Mouse (Mus musculus) heart, postnatal 0 days (tissue): ENCODE measurements around the gene Tle1. TPM values are rescaled to one million over a fixed set of nuclear protein-coding genes. Genes with fewer than 3 reads are reported as not detected.

Experiments used
- ATAC-seq: fragments of 200-750 bp; cut with Nextera tagmentation; 2 replicates; pipeline ENCODE4 v1.8.0; 2017; ENCODE audit warnings: low read depth, moderate number of reproducible peaks, moderate library complexity; ENCODE audit not compliant: insufficient read depth
- DNase-seq: peaks from one replicate; pipeline ENCODE4 v3.0.0-alpha.2; 2016; ENCODE audit warnings: low spot score
- H3K27ac ChIP-seq: fragments of 300-500 bp; sonication (generic); 2 replicates; pipeline ENCODE4 v1.5.1; 2014; ENCODE audit warnings: low read depth, mild to moderate bottlenecking
- H3K27me3 ChIP-seq: fragments of 300-500 bp; sonication (generic); 2 replicates; pipeline ENCODE4 v1.6.1; 2014; ENCODE audit warnings: low read length, mixed read lengths; ENCODE audit not compliant: control insufficient read depth, insufficient read depth
- H3K36me3 ChIP-seq: fragments of 300-500 bp; sonication (generic); replicated peaks from 2 replicates; pipeline ENCODE4 v1.6.1; 2014; ENCODE audit warnings: low read length, mixed read lengths; ENCODE audit not compliant: control insufficient read depth, insufficient read depth
- H3K4me1 ChIP-seq: fragments of 300-500 bp; sonication (generic); 2 replicates; pipeline ENCODE4 v1.6.1; 2014; ENCODE audit warnings: antibody characterized with exemption; ENCODE audit not compliant: control insufficient read depth, insufficient read depth
- H3K4me2 ChIP-seq: fragments of 300-500 bp; sonication (generic); 2 replicates; pipeline ENCODE4 v1.6.1; 2014; ENCODE audit warnings: low read depth, mild to moderate bottlenecking, low read length, moderate library complexity
- H3K4me3 ChIP-seq: fragments of 300-500 bp; sonication (generic); 2 replicates; pipeline ENCODE4 v1.5.1; 2014; ENCODE audit warnings: low read depth, low read length
- H3K9ac ChIP-seq: fragments of 300-500 bp; sonication (generic); replicated peaks from 2 replicates; pipeline ENCODE4 v1.6.1; 2014; ENCODE audit warnings: low read depth, low read length, mixed read lengths
- H3K9me3 ChIP-seq: fragments of 300-500 bp; sonication (generic); replicated peaks from 2 replicates; pipeline ENCODE4 v1.6.1; 2016; ENCODE audit warnings: low read length; ENCODE audit not compliant: control insufficient read depth
- CTCF ChIP-seq: IDR thresholded peaks from 2 replicates; pipeline ENCODE4 v1.5.1; 2016; ENCODE audit warnings: antibody characterized with exemption, control low read depth, low read depth
- EP300 ChIP-seq: IDR thresholded peaks from 2 replicates; pipeline ENCODE4 v1.6.1; 2016; ENCODE audit warnings: antibody characterized with exemption, low read depth
- WGBS: fragments of 180-500 bp; shearing (Covaris S2); extraction: QIAGEN DNeasy Blood & Tissue Kit; methylation state at CpG from one replicate; pipeline ENCODE4 v1.1.7; 2014; 5-methylcytosine and 5-hydroxymethylcytosine counted together
- polyA plus RNA-seq: library from polyadenylated mRNA; unstranded; fragments of >200 nt; fragmentation: Nextera tagmentation; extraction: Ambion mirVana; gene quantifications from 2 replicates; pipeline ENCODE4 v1.2.1, GENCODE M21; 2015
- total RNA-seq: library from RNA; depleted of rRNA; stranded (reverse); fragments of >200 nt; gene quantifications from 2 replicates; pipeline ENCODE4 v1.2.3, GENCODE M21; 2014; ENCODE audit warnings: low replicate concordance

Tle1 gene
- total and polyA plus RNA-seq, 2 experiments from 2014 or later, result 3.0 to 54.5 TPM

DNA sequence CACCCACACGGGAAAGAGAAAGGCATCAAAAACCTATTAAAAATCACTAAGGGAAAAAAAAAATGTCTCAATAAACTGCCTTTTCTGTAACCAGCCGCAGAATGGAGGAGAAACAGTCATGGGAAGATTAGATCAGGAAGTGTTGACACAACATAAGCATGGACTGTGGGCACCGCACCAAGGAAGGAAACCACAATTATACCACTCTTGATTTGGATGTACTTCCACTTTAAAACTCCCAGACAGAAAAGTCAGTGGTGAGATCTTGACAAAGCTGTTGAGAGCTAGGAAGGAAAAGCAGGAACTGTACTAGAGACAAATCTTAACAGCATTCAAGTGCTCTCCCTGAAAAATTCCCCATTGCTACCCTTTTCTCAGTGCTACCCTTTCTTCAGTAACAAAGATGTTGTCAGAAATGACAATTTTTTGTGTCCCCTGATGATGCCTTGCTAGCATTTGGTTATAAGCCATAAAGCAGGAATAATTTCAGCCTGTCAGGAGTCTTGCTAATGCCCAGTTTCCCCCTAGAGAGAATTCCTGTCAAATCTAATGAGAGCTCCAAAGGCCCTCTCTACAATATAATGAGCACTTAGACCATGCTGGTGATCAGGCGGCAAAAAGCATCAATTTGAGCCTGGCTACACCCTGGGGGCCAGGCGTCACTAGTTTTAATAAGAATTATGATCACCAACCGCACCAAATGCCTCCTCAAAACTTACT, 5.4 kb downstream of the Tle1 start:
- Histone ChIP-seq H3K4me2 (no peak overlapping the region), H3K27me3 (peaks cover 82% of the 10 kb centered on the region), H3K9ac (no peak overlapping the region), H3K36me3 (no peaks in the 10 kb centered on the region; the same call in 1 of the 2 replicates), H3K9me3 (no peaks in the 10 kb centered on the region), H3K4me3 (no peak overlapping the region), H3K4me1 (peaks cover 13% of the 10 kb centered on the region; the same call in 1 of the 2 replicates), H3K27ac (no peak overlapping the region)
- no peak for ATAC-seq
- TF ChIP-seq EP300, result no peak
- TF ChIP-seq CTCF, result no peak
- 46% methylated on average over 6 of the region's 6 CpGs for WGBS
- no peak for DNase-seq

DNA sequence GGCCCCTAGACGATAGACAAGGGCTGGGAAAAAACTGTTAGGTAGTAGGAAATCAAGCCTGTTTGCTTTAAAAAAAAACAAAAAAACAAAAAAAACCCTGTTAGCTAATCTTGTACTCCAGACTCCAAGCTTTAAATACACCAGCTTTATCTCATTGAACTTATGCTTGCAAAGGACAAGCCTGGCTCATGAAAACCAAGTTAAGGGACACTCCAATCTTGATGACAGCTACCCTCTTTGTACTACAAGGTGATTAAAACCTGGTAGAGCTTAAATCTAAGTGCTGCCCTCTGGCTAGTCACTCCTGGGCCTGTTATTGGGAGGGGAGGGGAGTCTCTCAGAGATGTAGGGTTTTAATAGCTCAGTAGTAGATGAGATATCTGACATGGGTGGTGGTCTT, 7.4 kb downstream of the Tle1 start:
- Histone ChIP-seq H3K36me3 (no peaks in the 10 kb centered on the region; the same call in 1 of the 2 replicates), H3K27me3 (peaks cover 85% of the 10 kb centered on the region), H3K9me3 (no peaks in the 10 kb centered on the region), H3K4me2 (no peak overlapping the region), H3K9ac (no peak overlapping the region), H3K4me3 (no peak overlapping the region), H3K27ac (no peak overlapping the region), H3K4me1 (peaks cover 6% of the 10 kb centered on the region; the same call in 1 of the 2 replicates)
- peak; percentile 45 for DNase-seq
- TF ChIP-seq EP300 (no peak), CTCF (no peak)
- ATAC-seq, result peak; percentile 69
- 33% methylated on average over 1 of the region's 1 CpGs for WGBS

DNA sequence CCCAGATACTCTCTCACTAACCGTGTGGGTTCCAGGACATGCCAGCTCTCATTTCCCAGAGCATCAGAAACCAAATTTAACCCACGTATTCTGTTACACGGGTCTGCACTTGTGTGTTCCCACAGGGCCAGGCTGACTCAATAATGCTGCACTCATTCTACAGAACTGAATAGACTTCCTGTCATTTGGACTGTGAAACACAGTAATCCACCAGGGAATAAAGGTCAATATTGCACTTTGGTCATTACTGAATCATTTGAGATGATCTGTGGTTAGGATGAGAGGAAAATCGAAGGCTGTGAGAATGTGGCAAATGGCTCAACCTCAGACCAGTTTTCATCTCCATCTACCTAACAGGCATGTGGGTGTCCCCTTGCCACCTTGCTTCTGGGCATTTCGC, 16.2 kb downstream of the Tle1 start:
- H3K9ac ChIP-seq, result no peak overlapping the region
- no peak overlapping the region for H3K4me2 ChIP-seq
- WGBS, result 68% methylated on average over 5 of the region's 5 CpGs
- H3K9me3 ChIP-seq, result no peaks in the 10 kb centered on the region
- no peaks in the 10 kb centered on the region for H3K36me3 ChIP-seq
- H3K4me1 ChIP-seq, result no peaks in the 10 kb centered on the region
- DNase-seq (no peak), ATAC-seq (no peak)
- TF ChIP-seq EP300 (no peak), CTCF (no peak)
- no peak overlapping the region for H3K4me3 ChIP-seq
- no peak overlapping the region for H3K27ac ChIP-seq
- peaks cover 78% of the 10 kb centered on the region for H3K27me3 ChIP-seq

DNA sequence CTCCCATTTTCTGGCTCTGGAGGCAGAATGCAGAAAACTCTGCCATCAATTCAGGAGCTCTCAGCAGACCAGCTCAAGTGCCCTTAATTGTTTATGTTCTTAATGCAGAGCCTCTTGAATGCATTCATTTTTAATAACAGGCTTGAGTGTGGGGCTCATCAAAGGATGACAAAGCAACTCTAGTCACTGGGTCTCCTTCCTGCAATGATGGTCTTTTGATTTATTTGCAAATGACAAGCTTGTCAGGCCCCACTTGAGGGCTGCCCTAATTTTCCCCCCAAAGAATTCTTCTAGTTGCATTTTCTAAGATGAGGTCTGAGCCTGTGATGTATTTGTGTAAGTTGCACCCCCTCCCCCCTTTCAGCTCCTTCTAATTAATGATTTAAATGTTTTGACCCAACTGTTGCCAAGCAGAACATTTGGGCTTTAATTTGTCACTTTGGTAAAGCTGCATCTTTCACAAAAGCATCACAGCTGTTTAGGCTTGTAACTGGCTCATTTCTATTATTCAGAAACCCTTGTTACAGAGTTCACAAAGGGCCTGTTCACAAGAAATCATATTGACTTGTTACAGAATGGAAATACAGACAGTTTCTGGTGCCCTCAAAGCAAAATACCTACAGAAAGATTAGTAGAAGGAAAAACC, 18.3 kb downstream of the Tle1 start:
- TF ChIP-seq CTCF, result no peak
- DNase-seq, result no peak
- ATAC-seq, result no peak

DNA sequence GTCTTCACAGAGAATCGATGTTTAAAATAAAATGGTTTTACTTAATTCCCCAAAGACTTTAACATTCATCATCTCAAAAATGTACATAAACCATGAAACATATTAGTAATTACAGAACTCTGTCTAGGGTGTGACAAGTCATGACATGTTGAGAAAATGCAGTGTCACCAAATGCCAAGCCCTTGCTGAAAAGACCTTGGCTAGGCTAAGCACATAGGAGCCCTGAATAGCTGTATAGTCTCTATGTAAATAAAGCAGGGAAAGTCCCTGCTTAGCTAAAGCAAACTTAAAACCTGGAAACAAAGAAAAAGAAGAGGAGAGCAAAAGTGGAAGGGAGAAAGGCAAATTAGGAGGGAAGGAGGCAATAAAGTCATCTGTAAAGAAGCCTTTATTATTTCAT, 24.8 kb downstream of the Tle1 start:
- H3K4me1 ChIP-seq, result no peaks in the 10 kb centered on the region
- H3K27ac ChIP-seq, result no peak overlapping the region
- H3K9ac ChIP-seq, result no peak overlapping the region
- no peaks in the 10 kb centered on the region for H3K9me3 ChIP-seq
- TF ChIP-seq EP300 (no peak), CTCF (no peak)
- H3K36me3 ChIP-seq, result no peaks in the 10 kb centered on the region
- H3K27me3 ChIP-seq, result peaks cover 28% of the 10 kb centered on the region
- WGBS, result 76% methylated on average over 1 of the region's 1 CpGs
- no peak for DNase-seq
- no peak overlapping the region for H3K4me2 ChIP-seq
- ATAC-seq, result no peak
- no peak overlapping the region for H3K4me3 ChIP-seq

More for the DNA sequence above, 18.3 kb downstream of the Tle1 start:
- Histone ChIP-seq H3K27ac (no peak overlapping the region), H3K9ac (no peak overlapping the region), H3K4me2 (no peak overlapping the region), H3K4me3 (no peak overlapping the region), H3K36me3 (no peaks in the 10 kb centered on the region), H3K4me1 (no peaks in the 10 kb centered on the region), H3K27me3 (peaks cover 59% of the 10 kb centered on the region), H3K9me3 (no peaks in the 10 kb centered on the region)
